Mouse (Mus musculus): Measurements from ENCODE around the gene Notch1.
A peak's percentile ranks its signal among the peaks of the same experiment; 100 is the strongest.

The Notch1 gene

GRCm38 (mm10) chr2:26443876-26444275, 72.6 kb downstream of the Notch1 start:
- DNase-seq = no peak

- no peak for DNase-seq
Observed at GRCm38 (mm10) chr2:26442843-26443242, 73.6 kb downstream of the Notch1 start.

- DNase-seq = no peak
Observed at GRCm38 (mm10) chr2:26441688-26442087, 74.8 kb downstream of the Notch1 start.

GRCm38 (mm10) chr2:26441261-26441660, 75.2 kb downstream of the Notch1 start:
- no peak for DNase-seq

GRCm38 (mm10) chr2:26439671-26440070, 76.8 kb downstream of the Notch1 start:
- DNase-seq = no peak

GRCm38 (mm10) chr2:26438373-26438772, 78.1 kb downstream of the Notch1 start:
- no peak for DNase-seq

GRCm38 (mm10) chr2:26437221-26437620, 79.2 kb downstream of the Notch1 start:
- DNase-seq = no peak

GRCm38 (mm10) chr2:26434791-26435572, 81.5 kb downstream of the Notch1 start:
- DNase-seq = no peak

GRCm38 (mm10) chr2:26429851-26430250, 86.6 kb downstream of the Notch1 start:
- no peak for DNase-seq

- no peak for DNase-seq
Observed at GRCm38 (mm10) chr2:26424541-26424940, 91.9 kb downstream of the Notch1 start.

GRCm38 (mm10) chr2:26423086-26423485, 93.4 kb downstream of the Notch1 start:
- no peak for DNase-seq

GRCm38 (mm10) chr2:26421969-26422368, 94.5 kb downstream of the Notch1 start:
- no peak for DNase-seq

GRCm38 (mm10) chr2:26418120-26418519, 98.3 kb downstream of the Notch1 start:
- DNase-seq = no peak

- DNase-seq = no peak
Observed at GRCm38 (mm10) chr2:26417066-26417465, 99.4 kb downstream of the Notch1 start.

GRCm38 (mm10) chr2:26410931-26411411, 105.5 kb downstream of the Notch1 start:
- no peak for DNase-seq

- DNase-seq = peak; percentile 17
Observed at GRCm38 (mm10) chr2:26410091-26410490, 106.4 kb downstream of the Notch1 start.

- DNase-seq = no peak
Observed at GRCm38 (mm10) chr2:26409362-26409761, 107.1 kb downstream of the Notch1 start.

GRCm38 (mm10) chr2:26408515-26409356, 107.7 kb downstream of the Notch1 start, which contains the start of gene Inpp5e:
Gene Inpp5e, minus strand, starts transcription at chr2:26409203.
- peak; percentile 97 for DNase-seq
